Mouse (Mus musculus) NIH3T3 (cell line): ENCODE measurements around the gene Polg.

ENCODE experiments used
- DNase-seq: peaks from one replicate; pipeline ENCODE4 v3.0.0-alpha.2; 2012; ENCODE audit warnings: low read depth

Gene Polg

DNA sequence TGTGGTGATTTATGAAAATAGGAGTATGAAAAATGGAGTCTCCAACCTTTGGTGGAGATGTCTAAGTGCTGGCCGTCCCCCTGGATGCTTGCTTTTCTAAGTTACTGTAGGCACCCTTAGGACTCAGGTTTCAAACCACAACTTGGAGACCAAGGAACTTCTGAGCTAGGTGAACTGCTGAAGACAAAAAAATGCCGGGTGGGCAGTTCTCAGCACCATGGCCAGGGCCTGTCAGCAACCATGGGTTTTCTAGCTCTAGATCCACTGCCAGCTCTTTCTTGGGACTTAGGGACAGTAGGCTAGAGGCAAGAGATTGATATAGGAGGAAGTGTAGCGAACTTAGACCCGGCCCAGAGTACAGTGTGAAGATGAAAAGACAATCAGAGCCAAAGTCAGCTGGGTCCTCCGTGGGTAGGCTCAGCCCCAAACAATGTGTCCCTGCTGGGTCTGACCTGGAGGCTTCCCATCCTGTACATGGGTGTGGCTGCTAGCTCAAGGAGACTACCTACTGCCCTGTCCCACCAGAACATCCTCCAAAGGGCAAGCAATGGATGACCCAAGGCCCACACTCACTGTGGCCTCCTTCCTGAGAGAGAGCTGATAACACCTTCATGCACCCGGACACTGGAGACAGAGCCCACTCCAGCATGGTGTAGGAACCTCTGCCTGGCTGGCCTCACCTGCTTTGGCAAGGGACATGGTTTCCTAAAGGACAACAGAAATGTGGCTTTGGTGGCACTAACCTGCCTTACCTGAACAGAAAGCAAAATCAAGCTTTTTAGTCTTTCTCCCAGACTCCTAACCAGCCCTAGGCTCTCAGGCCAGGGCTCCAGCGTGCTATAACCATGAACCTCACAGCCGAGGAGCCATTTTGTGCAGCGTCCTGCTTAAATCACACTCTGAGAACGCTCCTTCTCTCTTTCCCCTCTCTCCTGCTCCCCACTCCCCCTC, 36.3 kb upstream of the Polg start:
- DNase-seq, result no peak

DNA sequence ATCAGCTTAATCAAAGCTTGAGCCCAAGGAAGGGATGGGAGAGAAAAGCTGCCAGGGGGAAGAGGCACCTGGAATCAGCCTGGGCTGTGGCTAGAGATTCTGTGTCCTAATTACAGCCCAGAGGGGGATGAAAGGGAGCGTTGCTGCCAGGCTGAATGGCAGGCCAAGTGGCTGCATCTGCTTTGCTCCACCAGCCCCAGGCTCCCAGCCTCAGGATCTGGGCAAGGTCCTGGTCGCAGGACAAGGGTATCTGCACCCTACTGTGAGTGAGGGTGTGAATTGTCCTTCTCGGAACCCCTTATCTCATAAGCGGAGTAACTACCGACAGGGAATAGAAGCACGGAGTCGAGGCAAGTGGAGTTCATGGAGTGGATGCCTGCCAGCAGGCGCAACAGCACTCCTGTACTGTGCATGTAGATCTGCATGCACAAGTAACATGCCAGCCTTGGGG, 35.4 kb upstream of the Polg start:
- no peak for DNase-seq

DNA sequence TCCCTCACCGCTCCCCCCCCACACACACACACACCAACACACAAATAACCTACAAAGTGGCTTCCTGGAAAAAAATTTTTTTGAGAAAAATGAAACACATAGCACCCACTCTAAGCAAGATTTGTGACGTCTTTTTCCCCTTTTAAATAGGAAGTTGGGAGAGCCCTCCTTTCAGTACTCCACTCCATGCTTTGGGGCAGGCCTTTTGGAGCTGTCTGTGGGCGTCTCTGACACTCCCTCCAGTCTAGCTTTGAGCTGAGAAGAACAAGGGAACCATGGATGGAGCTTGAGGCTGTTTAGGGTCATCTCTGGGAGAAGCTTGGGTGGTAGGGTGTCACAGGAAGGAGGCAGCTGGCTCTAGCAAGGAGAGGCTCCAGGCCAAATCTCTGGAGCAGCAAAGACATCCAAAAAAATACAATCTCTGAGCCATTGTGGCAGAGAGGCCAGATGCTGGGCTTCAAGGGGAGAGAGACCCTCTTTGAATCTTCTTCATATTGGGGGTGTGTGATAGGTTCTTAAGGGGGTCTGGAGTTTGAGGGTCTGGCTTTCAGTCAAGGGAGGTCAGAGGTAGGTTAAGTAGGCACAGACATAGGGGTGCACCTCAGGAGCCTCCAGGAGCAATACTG, 34.6 kb upstream of the Polg start:
- no peak for DNase-seq

DNA sequence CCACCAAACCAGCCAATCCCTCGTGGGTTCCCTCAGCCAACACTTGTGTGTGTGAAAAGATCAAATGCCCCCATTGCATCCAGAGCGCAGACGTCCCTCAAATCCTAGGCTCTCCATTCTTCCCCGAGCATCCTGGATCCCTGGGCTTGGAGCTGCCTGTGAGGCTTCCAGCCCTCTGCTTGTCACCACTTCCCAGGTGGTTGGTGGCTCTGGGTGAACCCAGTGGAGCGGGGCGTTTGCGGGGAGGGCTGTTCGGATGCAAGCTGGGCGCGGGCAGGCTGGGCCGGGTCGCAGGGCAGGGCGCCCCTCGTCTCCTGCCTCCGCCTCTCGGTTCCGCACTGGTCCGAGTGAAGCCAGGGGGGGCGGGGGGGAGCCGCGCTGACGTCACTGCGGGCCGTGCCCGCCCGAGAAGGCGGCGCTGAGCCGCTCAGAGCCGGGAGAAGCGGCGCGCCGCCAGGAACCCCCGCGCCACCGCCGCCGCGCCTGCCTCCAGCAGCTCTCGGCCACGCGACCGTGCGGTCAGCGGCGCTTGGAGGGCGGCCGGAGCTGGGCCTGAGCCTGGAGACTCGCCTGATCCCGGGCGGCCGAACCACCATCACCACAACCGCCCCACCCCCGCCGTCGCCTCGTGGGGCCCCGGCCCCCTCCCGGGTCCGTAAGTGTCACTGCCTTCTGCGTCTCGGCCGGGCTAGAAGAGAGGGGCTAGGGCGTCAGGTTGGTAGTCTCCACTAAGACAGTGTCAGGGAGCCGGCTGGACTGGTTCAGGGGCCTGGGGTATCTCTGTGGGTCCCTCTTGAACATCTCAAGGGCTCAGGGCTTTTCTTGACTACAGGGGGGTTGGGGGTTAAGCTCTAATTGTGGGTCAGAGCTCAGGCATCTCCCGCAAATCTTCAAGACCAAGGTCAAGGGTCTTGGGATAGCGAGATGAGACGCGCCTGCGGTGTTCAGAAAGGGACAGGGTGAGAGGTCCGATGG, 33.7 kb upstream of the Polg start:
- no peak for DNase-seq

DNA sequence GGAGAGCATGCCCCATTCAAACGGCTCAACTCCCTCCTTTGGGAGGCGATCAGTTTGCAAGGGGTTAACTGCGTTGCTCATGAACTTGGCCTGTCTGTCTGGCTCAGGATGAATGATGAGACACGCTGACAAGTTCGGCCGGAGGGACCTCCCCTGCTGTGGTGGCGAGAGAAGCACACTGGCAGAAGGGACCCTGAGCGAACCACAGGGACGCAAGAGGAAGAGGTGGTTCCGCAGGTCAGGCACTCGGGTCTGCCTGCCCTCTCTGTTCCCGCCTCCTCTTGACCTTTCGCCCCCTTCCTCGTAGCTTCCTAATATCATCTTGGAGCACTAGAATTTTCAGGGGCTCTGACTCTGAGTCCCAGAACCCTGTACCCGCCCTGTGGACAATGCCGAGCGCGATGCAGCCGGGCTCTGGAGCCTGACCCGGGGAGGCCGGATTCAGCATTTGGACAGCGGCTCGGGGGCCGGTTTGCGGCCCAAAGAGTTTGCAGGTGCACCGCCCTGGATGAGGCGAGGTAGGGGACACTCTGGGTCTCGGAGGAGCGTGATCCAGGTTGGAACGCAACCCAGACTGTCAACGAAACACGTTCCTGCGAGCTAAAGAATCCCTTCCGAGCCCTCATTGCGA, 32.9 kb upstream of the Polg start:
- DNase-seq, result no peak

DNA sequence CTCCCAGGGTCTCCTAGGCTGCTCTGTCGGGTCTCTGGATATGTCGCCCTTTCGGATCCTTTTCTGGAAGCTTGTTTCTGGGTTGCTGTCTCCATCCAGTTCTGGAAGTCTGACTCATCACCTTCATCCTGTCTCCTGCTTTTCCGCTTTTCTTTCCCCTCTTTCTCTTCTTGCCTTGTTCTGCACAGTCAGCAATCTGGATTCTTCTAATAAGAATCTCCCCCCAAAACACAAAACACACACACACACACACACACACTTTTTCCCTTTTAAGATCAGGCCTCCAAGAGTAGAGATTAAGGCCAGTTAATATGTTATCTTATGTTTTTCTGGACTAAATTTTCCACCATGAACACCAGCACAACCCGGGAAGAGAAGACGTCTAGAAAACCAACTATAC, 32.2 kb upstream of the Polg start:
- DNase-seq, result no peak

DNA sequence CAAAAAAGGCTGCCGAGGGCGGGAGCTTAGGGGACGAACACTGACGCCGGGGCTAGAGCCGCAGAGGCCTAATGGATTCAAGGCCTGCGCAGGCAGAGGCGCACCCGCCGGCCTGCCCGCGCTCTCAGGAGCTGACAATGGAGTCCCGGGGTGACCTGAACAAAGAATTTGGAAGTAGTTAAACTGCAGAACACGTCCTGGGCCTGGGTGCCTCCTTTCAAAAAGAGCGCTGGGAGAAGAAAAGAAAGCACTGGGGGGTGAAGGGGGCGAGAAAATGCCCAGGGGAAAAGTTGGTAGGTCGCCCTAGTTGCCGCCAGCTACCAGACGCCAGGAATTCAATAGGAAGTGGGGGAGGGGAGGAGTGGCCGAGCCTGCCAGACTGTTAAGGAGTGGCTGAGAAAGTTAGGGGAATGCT, 31.5 kb upstream of the Polg start:
- DNase-seq, result no peak

DNA sequence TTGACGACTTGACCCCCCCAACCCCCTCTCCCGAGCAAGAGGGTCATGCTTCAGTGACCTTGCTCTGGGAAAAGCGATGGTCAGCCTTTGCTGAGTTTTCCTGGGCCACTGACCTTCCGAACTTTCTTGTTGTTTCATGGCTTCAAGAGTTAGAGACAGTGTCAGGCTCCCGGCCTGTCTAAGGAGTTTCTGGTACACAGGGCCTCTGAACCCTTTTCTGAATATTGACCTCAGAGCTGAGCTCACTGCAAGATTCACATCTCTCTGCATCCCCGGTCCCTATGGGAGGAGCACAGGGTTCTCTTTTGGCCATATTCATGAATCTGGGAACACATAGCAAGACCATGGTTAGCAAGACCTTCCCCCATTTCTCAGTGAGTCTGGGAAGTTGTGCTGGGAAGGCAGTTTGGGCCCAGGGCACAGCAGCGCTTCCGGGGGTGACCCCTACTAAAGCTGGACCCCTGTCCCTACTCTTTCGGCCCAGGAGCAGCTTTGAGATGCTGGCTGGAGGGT, 30.7 kb upstream of the Polg start:
- no peak for DNase-seq

DNA sequence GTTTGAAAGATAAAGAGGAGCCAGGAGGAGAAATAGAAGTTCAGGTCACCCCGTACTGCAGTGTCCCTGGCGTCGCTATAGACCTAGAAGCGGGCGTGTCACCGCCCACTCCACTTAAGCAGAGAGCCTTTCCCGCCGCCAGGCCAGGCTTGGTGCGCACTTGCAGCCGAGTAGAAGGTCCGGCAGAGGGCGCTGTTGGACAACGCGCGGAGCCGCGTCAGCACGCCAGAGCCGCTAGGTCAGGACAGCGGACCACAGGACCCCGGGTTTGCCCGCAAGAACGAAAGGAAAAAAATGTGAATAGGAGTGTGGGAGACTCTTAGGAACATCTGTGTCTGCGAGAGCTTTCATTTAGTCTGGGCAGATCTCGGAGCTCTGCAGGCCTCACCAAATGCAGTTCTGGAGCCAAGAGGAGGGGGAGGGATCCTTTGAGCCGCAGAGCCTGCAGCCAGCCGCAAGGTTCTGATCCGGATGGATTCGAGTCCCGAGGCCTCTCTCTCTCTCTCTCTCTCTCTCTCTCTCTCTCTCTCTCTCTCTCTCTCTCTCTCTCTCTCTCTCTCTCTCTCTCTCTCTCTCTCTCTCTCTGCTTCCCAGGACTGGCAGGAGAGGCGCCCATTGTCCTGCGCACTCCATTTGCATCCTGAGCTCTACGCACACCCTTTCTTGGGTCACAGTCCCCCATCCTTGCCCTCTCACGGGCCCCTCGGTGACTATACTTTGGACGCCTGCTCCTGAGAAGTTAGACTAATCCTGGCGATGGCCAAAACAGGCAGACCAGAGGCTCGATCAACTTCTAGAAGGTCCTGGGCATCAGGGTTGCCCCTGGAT, 30.0 kb upstream of the Polg start:
- DNase-seq, result peak; percentile 93

DNA sequence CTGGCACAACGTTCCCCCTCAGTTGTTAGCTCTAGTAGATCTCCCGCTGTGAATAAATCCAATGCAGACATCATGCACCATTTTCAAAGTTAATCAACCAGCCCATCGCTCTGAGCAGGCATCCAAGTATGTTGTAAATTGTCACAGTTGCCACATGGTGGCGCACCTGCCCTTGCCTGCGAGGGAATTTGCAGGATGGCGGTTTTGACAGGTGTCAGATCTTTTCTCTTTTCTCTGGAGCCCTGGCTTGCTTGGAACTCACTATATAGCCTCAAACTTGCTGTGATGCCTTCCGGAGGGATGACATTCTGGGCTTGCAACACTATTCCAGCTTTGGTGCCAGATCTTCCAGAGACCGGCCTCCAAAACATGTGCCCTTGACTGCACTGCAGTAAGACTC, 27.8 kb upstream of the Polg start:
- peak; percentile 79 for DNase-seq

DNA sequence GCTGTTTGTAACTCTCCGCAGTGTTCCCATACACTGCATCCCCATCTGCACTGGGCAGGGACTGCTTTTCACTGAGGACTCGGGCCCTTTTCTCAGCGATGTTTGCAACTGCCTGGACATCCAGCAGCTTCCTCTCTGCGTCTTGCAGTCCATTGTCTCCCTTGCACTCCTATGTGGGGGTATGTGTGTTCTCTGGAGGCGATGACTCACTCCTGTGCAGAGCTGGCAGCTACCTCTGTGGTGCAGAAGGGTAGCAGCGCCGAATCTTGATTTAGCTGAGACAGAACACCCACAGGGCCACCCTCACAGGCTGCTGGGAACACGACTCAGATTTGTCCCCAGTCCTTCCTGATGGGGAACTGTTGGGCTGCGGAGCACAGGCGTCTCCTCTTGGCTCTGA, 20.4 kb upstream of the Polg start:
- DNase-seq, result peak; percentile 66

DNA sequence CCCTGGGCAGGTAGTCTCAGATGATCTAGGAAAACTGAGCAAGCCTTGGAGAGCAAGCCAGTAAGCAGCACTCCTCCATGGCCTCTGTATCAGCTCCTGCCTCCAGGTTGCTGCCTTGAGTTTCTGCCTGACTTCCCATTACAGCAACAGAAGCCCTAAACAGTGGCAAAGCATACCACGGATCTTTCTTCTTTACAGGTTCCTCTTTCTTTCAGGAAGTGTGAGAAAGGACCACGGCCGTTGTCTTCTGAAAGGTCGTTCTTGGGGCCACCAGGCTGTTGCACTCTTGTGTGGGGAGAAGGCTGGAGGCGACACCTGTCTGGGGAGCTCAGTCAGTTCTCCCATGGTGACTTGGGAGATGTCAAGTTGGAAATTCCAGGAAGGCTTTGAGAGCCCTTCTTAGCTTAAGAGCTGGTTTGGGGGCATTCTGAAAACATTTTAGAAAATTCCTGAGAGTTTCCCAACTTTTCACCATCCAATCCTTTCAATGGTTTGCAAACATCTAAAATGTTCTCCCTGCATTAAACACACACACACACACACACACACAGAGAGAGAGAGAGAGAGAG, 8.8 kb upstream of the Polg start:
- DNase-seq, result no peak

DNA sequence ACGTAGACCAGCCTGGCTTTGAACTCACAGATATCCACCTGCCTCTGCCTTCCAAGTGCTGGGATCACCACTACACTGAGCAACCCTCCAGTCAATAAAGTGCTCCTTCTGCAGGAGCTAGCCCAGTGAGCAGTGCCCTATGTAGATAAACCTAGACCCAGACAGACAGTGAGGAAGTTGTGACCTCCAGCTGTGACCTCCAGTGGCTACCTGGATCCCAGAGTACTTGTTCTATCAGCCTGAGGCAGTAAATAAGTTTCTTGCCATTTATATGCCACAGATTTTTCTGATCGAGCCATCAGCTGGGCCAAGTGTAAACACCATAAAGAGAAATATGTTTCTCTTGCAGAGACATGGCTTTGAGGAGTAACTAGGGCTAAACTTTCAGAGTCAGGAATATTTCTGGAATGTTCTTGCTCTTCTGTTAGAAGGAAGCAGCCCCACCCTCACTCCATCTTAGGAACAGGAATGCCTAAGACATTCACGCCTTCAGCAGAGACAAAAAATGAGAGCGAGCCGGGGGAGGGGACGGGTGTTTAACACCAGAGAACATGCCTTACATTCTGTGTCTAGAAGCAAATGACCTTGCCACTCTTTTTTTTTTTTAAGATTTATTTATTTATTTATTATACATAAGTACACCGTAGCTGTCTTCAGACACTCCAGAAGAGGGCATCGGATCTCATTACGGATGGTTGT, 7.5 kb upstream of the Polg start:
- DNase-seq, result no peak

DNA sequence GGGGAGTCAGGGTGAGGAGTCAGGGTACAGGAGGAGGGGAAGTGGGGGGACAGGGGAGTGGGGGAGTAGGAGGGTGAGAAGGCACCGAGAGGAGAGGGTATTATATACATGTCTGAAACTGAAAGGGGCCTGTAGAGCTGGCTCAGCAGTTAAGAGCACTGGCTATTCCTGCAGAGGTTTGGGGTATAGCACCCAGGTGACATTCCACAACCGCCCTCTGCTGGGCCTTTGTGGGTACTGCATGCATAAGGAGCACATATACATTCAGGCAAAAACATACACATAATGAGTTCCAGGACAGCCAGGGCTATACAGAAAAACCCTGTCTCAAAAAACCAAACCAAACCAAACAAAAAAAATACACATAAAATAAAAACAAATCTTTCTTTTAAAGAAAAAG, 6.6 kb upstream of the Polg start:
- peak; percentile 31 for DNase-seq

DNA sequence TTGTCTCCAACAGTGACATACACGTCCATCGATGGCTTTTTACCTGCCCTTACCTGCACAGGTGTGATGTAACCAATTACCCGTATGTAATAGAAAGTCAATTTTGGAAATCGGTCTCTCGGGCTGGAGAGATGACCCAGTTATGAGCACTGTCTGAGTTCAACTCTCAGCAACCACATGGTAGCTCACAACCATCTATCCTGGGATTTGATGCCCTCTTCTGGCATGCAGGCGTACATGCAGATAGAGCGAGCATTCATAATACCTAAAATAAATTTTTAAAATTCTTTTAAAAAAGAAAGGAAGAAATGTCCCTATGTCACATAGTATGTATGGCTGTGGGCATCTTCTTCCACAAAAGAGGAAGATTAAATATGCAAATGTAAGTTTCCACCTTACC, 5.3 kb upstream of the Polg start:
- peak; percentile 24 for DNase-seq

DNA sequence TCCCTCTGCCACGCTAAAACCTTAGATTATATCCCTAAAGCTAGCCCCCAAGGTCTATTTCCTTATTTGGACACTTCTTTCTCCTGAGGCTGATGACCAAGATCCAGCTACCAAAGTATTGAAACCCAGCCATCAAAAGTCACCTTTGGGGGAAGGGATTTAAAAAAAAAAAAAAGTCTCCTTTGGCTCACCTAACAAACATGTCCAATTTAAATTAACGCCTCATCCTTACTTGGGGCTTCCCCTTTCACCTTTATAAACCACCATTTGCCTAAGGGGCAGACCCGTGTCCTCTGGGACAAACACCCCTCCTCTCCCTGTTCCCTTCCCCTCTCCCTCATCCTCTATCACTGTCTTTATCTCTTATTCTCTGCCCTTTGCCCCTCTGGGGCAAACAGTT, 4.6 kb upstream of the Polg start:
- no peak for DNase-seq

DNA sequence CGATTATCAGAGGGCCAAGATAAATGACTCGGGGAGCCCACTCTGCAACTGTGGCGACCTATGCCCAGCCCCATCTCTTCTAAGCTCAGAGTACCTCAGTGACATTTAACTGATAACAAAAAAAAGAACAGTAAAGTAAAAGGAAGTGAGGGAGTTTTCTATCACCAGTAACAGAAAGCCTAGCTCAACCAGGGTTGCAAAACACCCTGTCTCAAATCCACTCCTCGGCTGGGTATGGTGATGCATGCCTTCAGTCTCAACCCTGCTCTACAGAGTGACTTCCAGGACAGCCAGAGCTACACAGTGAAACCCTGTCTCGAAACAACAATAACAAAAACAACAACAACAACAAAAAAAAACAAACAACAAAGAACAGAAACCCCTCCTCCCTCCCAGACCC, 3.6 kb upstream of the Polg start:
- DNase-seq, result no peak

DNA sequence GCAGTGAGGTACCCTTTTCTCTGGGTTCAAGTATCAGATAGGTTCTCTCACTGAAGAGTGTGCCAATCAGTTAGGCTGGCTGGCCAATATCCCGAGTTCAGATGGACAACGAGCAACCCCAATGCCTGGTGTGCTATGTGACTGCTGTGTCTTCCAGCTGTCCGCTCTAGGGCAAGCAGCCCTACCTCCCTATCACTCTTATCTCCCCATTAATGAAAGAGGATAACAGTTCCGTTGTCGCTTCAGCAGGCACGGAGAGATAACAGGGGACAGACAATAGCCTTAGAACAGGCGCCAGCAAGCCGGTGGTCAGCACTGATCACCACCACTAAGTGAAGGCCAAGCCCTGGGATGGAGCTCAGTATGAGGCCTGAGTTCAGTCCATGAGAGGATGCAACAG, 2.8 kb upstream of the Polg start:
- no peak for DNase-seq

DNA sequence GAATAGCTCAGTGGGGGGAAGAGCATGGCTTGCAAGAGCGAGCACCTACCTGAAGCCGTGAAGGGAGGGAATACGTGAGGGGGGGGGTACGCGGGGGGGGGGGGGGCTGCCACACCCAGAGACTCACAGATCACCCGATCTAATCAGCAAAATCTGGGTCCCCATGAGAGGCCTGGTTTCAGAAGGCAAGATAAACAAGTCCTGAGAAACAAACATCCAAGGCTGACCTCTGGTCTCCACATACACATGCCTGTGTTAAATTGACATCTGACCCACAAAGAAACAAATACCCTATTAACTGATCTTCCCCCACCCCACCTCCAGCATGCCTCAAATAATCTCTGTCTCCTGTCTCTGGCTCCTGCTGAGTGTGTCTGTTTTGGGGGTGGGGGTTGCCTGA, 1.8 kb upstream of the Polg start:
- no peak for DNase-seq
